Comparison of ENCODE assay signal across 18 mouse cellular contexts in the genomic region with DNA sequence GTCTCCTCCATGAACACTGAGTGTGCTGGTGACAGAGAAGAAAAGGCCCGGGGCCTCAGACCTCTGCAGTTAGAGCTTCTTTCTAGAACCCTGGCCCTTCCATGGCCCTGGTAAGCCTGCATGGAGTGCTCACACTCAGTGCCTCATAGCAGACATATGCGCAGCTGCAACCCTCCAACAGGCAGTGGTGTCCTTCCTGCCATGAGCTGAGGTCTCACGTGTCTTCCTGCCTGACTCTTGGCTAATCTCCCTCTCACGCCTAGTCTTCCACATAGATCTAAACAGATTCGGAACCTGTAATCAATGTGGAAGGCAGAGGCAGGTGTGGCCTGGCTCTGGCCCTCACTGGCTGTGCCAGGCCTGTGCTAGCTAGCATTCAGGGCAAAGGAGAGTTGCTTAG. TPM values are rescaled to one million over a fixed set of nuclear protein-coding genes. Genes with fewer than 3 reads are reported as not detected.
DNase-seq lines count a peak whose midpoint lies in the region.
"Had no signal": no experiment of that assay in that cellular context is flagged by ENCODE, and none has a peak within 500 bp of the region (broad histone marks: within the 10 kb centered on the region; RNA-seq: fewer than 3 reads in every experiment).

No protein-coding gene starts in this region.

- peak; percentile 91 for DNase-seq in heart, adult 11 months
- DNase-seq in heart, postnatal 10 days, result no peak
- peak; percentile 43 for DNase-seq in T-cell, adult 2 months (ENCODE audit: low spot score)
- DNase-seq in naive thymus-derived CD4-positive, alpha-beta T cell, adult 2 months (ENCODE audit: low read depth), result peak; percentile 67
- peak; percentile 46 to 60 for DNase-seq in thymus, postnatal 36 days
- no peak for DNase-seq in right cerebral cortex, adult 18-20 months
- no peak for DNase-seq in left cerebral cortex, postnatal 25 days (ENCODE audit: low spot score in 2 of 2)
- DNase-seq: adrenal gland, postnatal 10 days; cerebellum, adult 2 months; cerebellum, postnatal 25 days; heart, adult 18-20 months; heart, postnatal 36 days; kidney, adult 18-20 months; kidney, postnatal 10 days; liver, postnatal 0 days; lung, postnatal 10 days; retina, postnatal 1 day had no signal

- intact Hi-C loops in heart, postnatal 10 days (cut with DNase I), result loop anchor here (5.0 to 10.0 kb wide), 3 partner anchors 38 to 195 kb away; a partner anchor contains a TSS
- intact Hi-C loops in left cerebral cortex, postnatal 25 days (cut with DNase I), result loop anchor here (5.0 kb wide), 2 partner anchors 48 to 78 kb away; a partner anchor contains a TSS

RNA-seq across cellular contexts. Expression of a gene that starts 11.7 kb away (rescaled TPM):
- total RNA-seq in heart, postnatal 10 days (2021), result under 1 TPM; 0.17 to 0.19 TPM
- total RNA-seq in left cerebral cortex, postnatal 25 days (2021), result not detected
- total RNA-seq: layer of hippocampus, adult 18-20 months had no signal

RNA-seq across cellular contexts. Expression of a gene that starts 49.8 kb away (rescaled TPM):
- 10 to 100 TPM; 36.1 to 38.5 TPM for total RNA-seq in heart, postnatal 10 days (2021)
- total RNA-seq in left cerebral cortex, postnatal 25 days (2021), result 10 to 100 TPM; 50.1 to 55.1 TPM

RNA-seq across cellular contexts. Expression of a gene that starts 50.5 kb away (rescaled TPM):
- total RNA-seq in heart, postnatal 10 days (2021), result 10 to 100 TPM; 13.7 to 16.6 TPM
- 10 to 100 TPM in 1 of 2 experiments, 1 to 10 TPM in 1; 9.5 to 10.6 TPM for total RNA-seq in left cerebral cortex, postnatal 25 days (2021)

Comparison
In these comparisons a context has a peak if more than half of its experiments do, and no peak if none do; other contexts are left out.
1. DNase-seq: peak in heart, adult 11 months (single experiment), T-cell, adult 2 months (single experiment), naive thymus-derived CD4-positive, alpha-beta T cell, adult 2 months (single experiment) and thymus, postnatal 36 days (2 of 2); none in heart, postnatal 10 days (0 of 2), right cerebral cortex, adult 18-20 months (single experiment) and left cerebral cortex, postnatal 25 days (0 of 2).